Mouse (Mus musculus) C2C12 (cell line): ENCODE measurements around the gene 2610318N02Rik.

ENCODE experiments used
- CTCF ChIP-seq: IDR thresholded peaks from one replicate; pipeline ENCODE4 v1.5.1; 2011; ENCODE audit not compliant: control insufficient read depth, insufficient read depth, insufficient read length
- MAX ChIP-seq: IDR thresholded peaks from one replicate; pipeline ENCODE4 v1.6.1; 2011; ENCODE audit warnings: mild to moderate bottlenecking, control low read depth
- MYOD1 ChIP-seq: IDR thresholded peaks from one replicate; pipeline ENCODE4 v1.6.1; 2011; ENCODE audit warnings: low read depth; ENCODE audit not compliant: control insufficient read depth, insufficient read length
- MYOG ChIP-seq: IDR thresholded peaks from one replicate; pipeline ENCODE4 v1.6.1; 2011; ENCODE audit not compliant: control insufficient read depth, insufficient read length; ENCODE audit errors: extremely low read depth
- USF1 ChIP-seq: IDR thresholded peaks from one replicate; pipeline ENCODE4 v1.6.1; 2011; ENCODE audit warnings: low read depth, mild to moderate bottlenecking, control low read depth, moderate library complexity

- TF ChIP-seq CTCF = no peak
- no peak for TF ChIP-seq MAX
- TF ChIP-seq MYOG = no peak
- no peak for TF ChIP-seq MYOD1
- TF ChIP-seq USF1 = no peak
Measured at GRCm38 (mm10) chr16:17104600-17104999, 20.4 kb downstream of the 2610318N02Rik start.
